Mouse (Mus musculus): ENCODE measurements around the gene Vps13a. TPM values are rescaled to one million over a fixed set of nuclear protein-coding genes. Genes with fewer than 3 reads are reported as not detected.

Vps13a gene
- total and polyA plus RNA-seq, 3 experiments, result 21.5 to 335 (median 29.7) TPM

- Histone ChIP-seq H3K9ac (ENCODE audit: control insufficient read depth, low read depth, low read length, poor library complexity, severe bottlenecking) (peak overlapping the region; percentile 45), H3K9me3 (replicated peaks; ENCODE audit: insufficient read depth, low read length) (no peaks in the 10 kb centered on the region), H3K4me3 (ENCODE audit: control insufficient read depth in 1 of 2, insufficient read depth in 1 of 2, low read depth in 2 of 2, low read length in 2 of 2) (peak overlapping the region in 1 of 2 experiments; percentile 18; a peak in 2 of 4 replicates), H3K36me3 (ENCODE audit: control insufficient read depth in 1 of 2, insufficient read depth in 2 of 2, low read length in 2 of 2) (peaks cover 4 to 36% of the 10 kb centered on the region in 2 experiments; a peak in 3 of 4 replicates), H3K27ac (ENCODE audit: control insufficient read depth, low read depth, low read length) (peak overlapping the region; percentile 71), H3K27me3 (ENCODE audit: control insufficient read depth in 1 of 2, insufficient read depth in 2 of 2, low read length in 2 of 2) (no peaks in the 10 kb centered on the region), H3K4me1 (ENCODE audit: control insufficient read depth in 1 of 2, insufficient read depth in 2 of 2, low read length in 2 of 2) (peaks cover 18 to 25% of the 10 kb centered on the region in 2 experiments), H3K79me2 (ENCODE audit: control insufficient read depth, insufficient read depth, low read length, poor library complexity) (no peaks in the 10 kb centered on the region)
- TF ChIP-seq SIN3A (IDR thresholded peaks at IDR 0.05; ENCODE audit: low read length) (peak; percentile 57), KAT2A (conservative IDR thresholded peaks at IDR 0.05; ENCODE audit: low read depth, low read length) (no peak), MXI1 (IDR thresholded peaks at IDR 0.05; ENCODE audit: low read depth, low read length) (peak; percentile 81), MYC (IDR thresholded peaks at IDR 0.05; ENCODE audit: low read depth, low read length) (0 out of 2 replicates have a peak, but pooled peaks have one; percentile 42), POLR2A (IDR thresholded peaks at IDR 0.05; ENCODE audit: control insufficient read depth in 1 of 2, insufficient read depth in 1 of 2, low read depth in 1 of 2, low read length in 2 of 2, poor library complexity in 1 of 2) (peak in 1 of 2 experiments; percentile 42; a peak in 1 of 4 replicates), EP300 (IDR thresholded peaks at IDR 0.05; ENCODE audit: low read depth in 1 of 2, low read length in 2 of 2) (peak in 1 of 2 experiments; percentile 36; a peak in 1 of 4 replicates), MAZ (IDR thresholded peaks at IDR 0.05; ENCODE audit: low read depth, low read length) (peak; percentile 71; the same call in 1 of the 2 replicates), ELF1 (IDR thresholded peaks at IDR 0.05; ENCODE audit: low read depth, low read length) (no peak), HCFC1 (IDR thresholded peaks at IDR 0.05; ENCODE audit: low read depth, low read length) (peak; percentile 25; the same call in 1 of the 2 replicates), GATA1 (IDR thresholded peaks at IDR 0.05; ENCODE audit: low read depth, low read length) (peak; percentile 67)
- DNase-seq (ENCODE audit: low read depth, low spot score), result peak; percentile 88
These were observed 154.9 kb downstream of the Vps13a start for GRCm38 (mm10) chr19:16625610-16626395.

GRCm38 (mm10) chr19:16624994-16625393, 155.7 kb downstream of the Vps13a start:
- DNase-seq (ENCODE audit: low read depth, low spot score), result peak; percentile 60
- Histone ChIP-seq H3K4me1 (ENCODE audit: control insufficient read depth in 1 of 2, insufficient read depth in 2 of 2, low read length in 2 of 2) (peaks cover 18 to 25% of the 10 kb centered on the region in 2 experiments), H3K9me3 (replicated peaks; ENCODE audit: insufficient read depth, low read length) (no peaks in the 10 kb centered on the region), H3K79me2 (ENCODE audit: control insufficient read depth, insufficient read depth, low read length, poor library complexity) (no peaks in the 10 kb centered on the region), H3K9ac (ENCODE audit: control insufficient read depth, low read depth, low read length, poor library complexity, severe bottlenecking) (peak overlapping the region; percentile 38), H3K27me3 (ENCODE audit: control insufficient read depth in 1 of 2, insufficient read depth in 2 of 2, low read length in 2 of 2) (no peaks in the 10 kb centered on the region), H3K36me3 (ENCODE audit: control insufficient read depth in 1 of 2, insufficient read depth in 2 of 2, low read length in 2 of 2) (peaks cover 2 to 36% of the 10 kb centered on the region in 2 experiments; a peak in 3 of 4 replicates), H3K27ac (ENCODE audit: control insufficient read depth, low read depth, low read length) (peak overlapping the region; percentile 71), H3K4me3 (ENCODE audit: control insufficient read depth in 1 of 2, insufficient read depth in 1 of 2, low read depth in 2 of 2, low read length in 2 of 2) (peak overlapping the region in 1 of 2 experiments; percentile 18; a peak in 1 of 4 replicates)
- TF ChIP-seq EP300 (IDR thresholded peaks at IDR 0.05; ENCODE audit: low read depth in 1 of 2, low read length in 2 of 2) (peak; percentile 26 to 72; a peak in 3 of 4 replicates), ETS1 (IDR thresholded peaks at IDR 0.05; ENCODE audit: low read depth, low read length) (peak; percentile 50; the same call in 1 of the 2 replicates), GATA1 (IDR thresholded peaks at IDR 0.05; ENCODE audit: low read depth, low read length) (peak; percentile 4; the same call in 1 of the 2 replicates), MYB (IDR thresholded peaks at IDR 0.05; ENCODE audit: low read depth, low read length) (no peak)
